Mouse (Mus musculus) neural tube, embryonic 11.5 days (tissue): ENCODE data around the gene Ccl25. TPM values are rescaled to one million over a fixed set of nuclear protein-coding genes. Genes with fewer than 3 reads are reported as not detected.
"Not testable (repeated sequence)": the region's sequence is repeated elsewhere in the genome, so short reads cannot be mapped to it uniquely, and the experiment has no call there.

Experiments used
- ATAC-seq: fragments of 200-750 bp; cut with Nextera tagmentation; 2 replicates; pipeline ENCODE4 v1.8.0; 2017; ENCODE audit warnings: moderate number of reproducible peaks, mild to moderate bottlenecking, moderate TSS enrichment, moderate library complexity; ENCODE audit not compliant: insufficient read depth, low FRiP score, low TSS enrichment
- DNase-seq: peaks from one replicate; pipeline ENCODE4 v3.0.0-alpha.2; 2015; ENCODE audit warnings: low spot score
- H3K27ac ChIP-seq: fragments of 300-500 bp; sonication (generic); 2 replicates; pipeline ENCODE4 v1.5.1; 2014; ENCODE audit warnings: low read depth, mild to moderate bottlenecking, low read length
- H3K27me3 ChIP-seq: fragments of 300-500 bp; sonication (generic); 2 replicates; pipeline ENCODE4 v1.6.1; 2014; ENCODE audit warnings: mild to moderate bottlenecking, low read length, mixed read lengths; ENCODE audit not compliant: control insufficient read depth, insufficient read depth
- H3K36me3 ChIP-seq: fragments of 300-500 bp; sonication (generic); 2 replicates; pipeline ENCODE4 v1.6.1; 2014; ENCODE audit warnings: mild to moderate bottlenecking, low read length, moderate library complexity, mixed read lengths; ENCODE audit not compliant: control insufficient read depth, insufficient read depth
- H3K4me1 ChIP-seq: fragments of 300-500 bp; sonication (generic); 2 replicates; pipeline ENCODE4 v1.6.1; 2014; ENCODE audit warnings: low read length, mixed read lengths; ENCODE audit not compliant: control insufficient read depth, insufficient read depth
- H3K4me2 ChIP-seq: fragments of 300-500 bp; sonication (generic); 2 replicates; pipeline ENCODE4 v1.6.1; 2014; ENCODE audit warnings: low read depth, mild to moderate bottlenecking, moderate library complexity
- H3K4me3 ChIP-seq: fragments of 300-500 bp; sonication (generic); 2 replicates; pipeline ENCODE4 v1.5.1; 2014; ENCODE audit warnings: low read depth, low read length
- H3K9ac ChIP-seq: fragments of 300-500 bp; sonication (generic); 2 replicates; pipeline ENCODE4 v1.6.1; 2014; ENCODE audit warnings: mild to moderate bottlenecking, low read length
- H3K9me3 ChIP-seq: fragments of 300-500 bp; sonication (generic); 2 replicates; pipeline ENCODE4 v1.6.1; 2016; ENCODE audit warnings: low read length; ENCODE audit not compliant: control insufficient read depth
- WGBS: fragments of 180-500 bp; shearing (Covaris S2); extraction: QIAGEN DNeasy Blood & Tissue Kit; methylation state at CpG from one replicate; pipeline ENCODE4 v1.1.7; 2014; 5-methylcytosine and 5-hydroxymethylcytosine counted together
- polyA plus RNA-seq: library from polyadenylated mRNA; unstranded; fragments of >200 nt; fragmentation: Nextera tagmentation; extraction: Ambion mirVana; gene quantifications from 2 replicates; pipeline ENCODE4 v1.2.1, GENCODE M21; 2014

The Ccl25 gene
- polyA plus RNA-seq, 1 experiment from 2014 or later: 15.8 TPM

DNA sequence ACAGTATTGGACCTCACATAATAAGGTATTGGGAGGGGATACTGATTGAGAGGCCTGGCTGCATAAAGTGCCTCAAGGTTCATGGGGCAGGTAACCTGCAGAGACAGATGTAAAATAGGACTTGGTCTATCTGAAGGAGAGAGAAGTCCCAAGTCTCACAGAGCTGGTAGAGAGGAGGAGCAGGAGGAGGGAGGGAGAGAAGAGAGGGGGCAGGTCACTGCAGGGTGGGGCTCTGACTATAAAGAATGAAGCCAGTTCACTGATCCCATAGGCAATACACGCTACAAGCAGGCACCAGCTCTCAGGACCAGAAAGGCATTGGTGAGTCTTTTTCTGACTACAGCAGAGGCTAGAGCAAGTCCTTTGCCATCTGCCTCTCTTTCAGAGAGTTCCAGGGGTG is 24.3 kb downstream of the Ccl25 start:
- no peaks in the 10 kb centered on the region for H3K27me3 ChIP-seq
- H3K9ac ChIP-seq: no peak overlapping the region
- H3K36me3 ChIP-seq: no peaks in the 10 kb centered on the region
- no peak overlapping the region for H3K4me3 ChIP-seq
- ATAC-seq: no peak
- WGBS: 75% methylated on average over 1 of the region's 1 CpGs
- H3K4me1 ChIP-seq: no peaks in the 10 kb centered on the region
- H3K4me2 ChIP-seq: no peak overlapping the region
- no peak overlapping the region for H3K27ac ChIP-seq
- DNase-seq: no peak
- H3K9me3 ChIP-seq: no peaks in the 10 kb centered on the region

DNA sequence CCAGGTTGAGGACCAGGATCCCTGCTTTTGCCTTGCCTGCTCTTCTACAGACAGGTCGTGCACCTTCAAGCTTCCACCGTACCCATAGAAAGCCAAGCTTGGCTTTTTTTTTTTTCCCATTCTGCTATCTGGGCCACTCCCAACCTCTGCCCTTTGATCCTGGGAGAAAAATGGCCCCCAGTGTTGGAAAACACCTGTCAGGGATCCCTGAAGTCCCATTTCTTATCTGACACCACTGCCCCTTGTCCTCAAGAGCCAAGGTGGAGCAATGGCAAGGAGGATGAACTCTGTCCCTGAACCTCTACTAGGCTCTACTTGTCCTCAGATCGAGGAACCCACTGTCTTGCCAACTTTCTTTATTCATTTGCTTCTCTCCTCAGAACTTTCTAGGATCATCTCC is 25.6 kb downstream of the Ccl25 start:
- Histone ChIP-seq H3K4me1 (no peaks in the 10 kb centered on the region), H3K4me2 (no peak overlapping the region), H3K4me3 (no peak overlapping the region), H3K36me3 (no peaks in the 10 kb centered on the region), H3K9me3 (no peaks in the 10 kb centered on the region), H3K27me3 (no peaks in the 10 kb centered on the region), H3K9ac (no peak overlapping the region), H3K27ac (no peak overlapping the region)
- 86% methylated on average over 3 of the region's 3 CpGs for WGBS
- ATAC-seq: no peak
- DNase-seq: no peak

DNA sequence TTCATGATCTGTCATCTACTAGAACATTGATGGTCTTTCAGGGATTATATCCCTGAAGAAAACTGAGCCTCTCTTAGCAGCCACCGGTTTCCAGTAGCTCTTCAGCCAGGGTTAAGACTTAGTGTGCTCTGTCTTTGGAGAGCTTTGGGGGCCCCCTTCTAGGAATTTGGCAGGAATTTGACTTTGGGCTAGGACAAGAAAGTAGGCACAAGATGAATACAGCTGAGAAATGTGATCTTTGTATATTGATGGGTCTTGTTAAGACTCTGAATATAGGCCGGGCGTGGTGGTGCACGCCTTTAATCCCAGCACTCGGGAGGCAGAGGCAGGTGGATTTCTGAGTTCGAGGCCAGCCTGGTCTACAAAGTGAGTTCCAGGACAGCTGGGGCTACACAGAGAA is 27.6 kb downstream of the Ccl25 start:
- DNase-seq, H3K9me3 ChIP-seq, ATAC-seq, H3K27ac ChIP-seq, H3K36me3 ChIP-seq, H3K4me1 ChIP-seq, H3K27me3 ChIP-seq, H3K9ac ChIP-seq, H3K4me2 ChIP-seq, H3K4me3 ChIP-seq: not testable (repeated sequence)
- 88% methylated on average over 6 of the region's 6 CpGs for WGBS

DNA sequence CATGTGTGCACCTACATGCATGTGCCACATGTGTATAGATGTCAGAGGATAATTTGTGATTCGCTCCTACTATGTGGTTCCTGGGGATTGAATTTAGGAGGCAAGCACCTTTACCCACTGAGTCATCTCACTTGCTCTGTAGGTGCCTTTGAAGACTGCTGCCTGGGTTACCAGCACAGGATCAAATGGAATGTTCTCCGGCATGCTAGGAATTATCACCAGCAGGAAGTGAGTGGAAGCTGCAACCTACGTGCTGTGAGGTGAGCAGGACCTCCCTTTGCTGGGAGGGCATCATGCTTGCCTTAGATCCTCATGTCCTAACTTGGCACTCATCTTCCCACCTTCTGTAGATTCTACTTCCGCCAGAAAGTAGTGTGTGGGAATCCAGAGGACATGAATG is 28.7 kb downstream of the Ccl25 start:
- H3K27ac ChIP-seq: no peak overlapping the region
- DNase-seq (no peak), ATAC-seq (no peak)
- no peaks in the 10 kb centered on the region for H3K36me3 ChIP-seq
- no peaks in the 10 kb centered on the region for H3K4me1 ChIP-seq
- H3K9ac ChIP-seq: no peak overlapping the region
- H3K27me3 ChIP-seq: no peaks in the 10 kb centered on the region
- no peak overlapping the region for H3K4me2 ChIP-seq
- WGBS: 82% methylated on average over 4 of the region's 4 CpGs
- no peaks in the 10 kb centered on the region for H3K9me3 ChIP-seq
- no peak overlapping the region for H3K4me3 ChIP-seq

DNA sequence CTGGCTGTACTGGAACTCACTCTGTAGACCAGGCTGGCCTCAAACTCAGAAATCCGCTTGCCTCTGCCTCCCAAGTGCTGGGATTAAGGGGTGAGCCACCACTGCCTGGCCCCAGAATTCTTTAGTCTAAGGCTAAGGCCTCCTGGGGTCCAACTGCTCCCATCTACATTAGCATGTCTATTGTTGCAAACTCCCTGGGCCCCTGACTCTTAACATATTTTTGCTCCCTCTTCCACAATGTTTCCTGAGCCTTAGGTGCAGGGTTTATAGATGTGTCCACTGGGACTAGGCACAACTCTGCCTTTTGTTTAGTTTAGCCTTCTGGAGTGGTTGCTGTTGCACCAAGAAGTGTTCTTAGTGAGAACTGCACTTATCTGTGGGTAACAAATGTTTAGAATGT is 29.5 kb downstream of the Ccl25 start:
- Histone ChIP-seq H3K4me3 (no peak overlapping the region), H3K27me3 (no peaks in the 10 kb centered on the region), H3K9me3 (no peaks in the 10 kb centered on the region), H3K9ac (no peak overlapping the region), H3K4me2 (no peak overlapping the region), H3K27ac (no peak overlapping the region), H3K36me3 (no peaks in the 10 kb centered on the region), H3K4me1 (no peaks in the 10 kb centered on the region)
- 91% methylated on average over 1 of the region's 1 CpGs for WGBS
- ATAC-seq: no peak
- no peak for DNase-seq

DNA sequence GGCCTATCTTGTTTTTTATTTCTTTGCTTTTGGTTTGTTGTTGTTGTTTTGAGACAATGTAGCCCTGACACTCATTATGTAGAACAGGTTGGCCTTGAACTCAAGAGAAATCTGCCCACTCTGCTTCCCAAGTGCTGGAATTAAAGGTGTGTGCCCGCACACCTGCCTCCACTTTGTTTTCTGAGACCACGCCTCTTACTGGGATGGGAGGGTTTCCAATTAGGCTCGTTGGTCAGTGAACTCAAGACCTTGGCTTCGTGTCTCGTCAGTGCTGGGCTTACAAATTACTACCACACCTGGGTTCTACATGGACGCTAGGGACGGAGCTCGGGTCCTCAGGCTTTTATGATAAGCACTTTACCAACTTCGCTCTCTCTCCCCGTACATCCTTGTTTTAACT is 30.4 kb downstream of the Ccl25 start:
- H3K4me3 ChIP-seq: no peak overlapping the region
- H3K9me3 ChIP-seq: no peaks in the 10 kb centered on the region
- H3K4me2 ChIP-seq: no peak overlapping the region
- H3K27ac ChIP-seq: no peak overlapping the region
- H3K27me3 ChIP-seq: no peaks in the 10 kb centered on the region
- DNase-seq (no peak), ATAC-seq (no peak)
- no peaks in the 10 kb centered on the region for H3K36me3 ChIP-seq
- H3K9ac ChIP-seq: no peak overlapping the region
- H3K4me1 ChIP-seq: no peaks in the 10 kb centered on the region
- WGBS: 92% methylated on average over 10 of the region's 10 CpGs

DNA sequence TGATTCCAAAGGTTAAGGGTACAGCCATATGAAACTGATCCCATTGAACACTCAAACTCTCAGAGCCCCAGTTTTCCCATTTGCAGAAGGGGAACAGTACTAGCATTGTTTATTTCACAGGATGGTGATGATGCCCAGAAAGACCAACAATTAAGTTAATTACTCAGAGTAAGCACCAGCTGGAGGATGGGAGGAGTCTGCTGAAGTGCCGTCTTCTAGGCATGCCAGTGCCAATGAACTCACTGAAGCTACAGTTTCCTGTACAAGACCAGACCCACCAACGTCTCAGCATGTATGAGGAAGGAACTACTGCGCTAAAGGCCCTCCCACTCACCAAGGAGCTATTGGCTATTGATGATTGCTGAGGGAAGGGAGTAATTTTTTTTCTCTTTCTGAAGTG is 34.4 kb downstream of the Ccl25 start:
- DNase-seq (no peak), ATAC-seq (no peak)
- H3K27me3 ChIP-seq: no peaks in the 10 kb centered on the region
- H3K4me3 ChIP-seq: no peak overlapping the region
- H3K36me3 ChIP-seq: no peaks in the 10 kb centered on the region
- no peaks in the 10 kb centered on the region for H3K9me3 ChIP-seq
- no peak overlapping the region for H3K9ac ChIP-seq
- H3K4me1 ChIP-seq: no peaks in the 10 kb centered on the region
- H3K27ac ChIP-seq: no peak overlapping the region
- 81% methylated on average over 3 of the region's 3 CpGs for WGBS
- H3K4me2 ChIP-seq: no peak overlapping the region

DNA sequence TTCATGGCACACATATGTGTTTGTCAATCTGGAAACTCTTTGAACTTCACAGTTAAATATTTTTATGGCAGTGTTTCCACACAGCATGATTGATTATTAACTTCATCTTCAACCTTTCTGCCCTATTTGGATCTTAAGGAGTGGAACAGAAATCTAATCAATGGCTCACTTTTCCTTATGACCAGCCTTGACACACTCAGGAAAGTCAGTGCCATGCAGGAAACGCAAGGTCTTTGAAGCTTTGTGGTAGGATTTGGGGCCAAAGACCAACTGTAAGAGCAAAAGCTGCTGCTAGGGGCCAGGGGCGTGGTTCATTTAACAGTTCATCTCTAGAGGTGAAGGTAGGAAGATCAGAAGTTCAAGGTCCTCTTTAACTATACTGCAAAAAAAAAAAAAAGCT is 35.9 kb downstream of the Ccl25 start:
- Histone ChIP-seq H3K4me3 (no peak overlapping the region), H3K27me3 (no peaks in the 10 kb centered on the region), H3K4me1 (no peaks in the 10 kb centered on the region), H3K9me3 (no peaks in the 10 kb centered on the region), H3K27ac (no peak overlapping the region), H3K9ac (no peak overlapping the region), H3K4me2 (no peak overlapping the region), H3K36me3 (no peaks in the 10 kb centered on the region)
- WGBS: 85% methylated on average over 2 of the region's 2 CpGs
- DNase-seq: no peak
- no peak for ATAC-seq

DNA sequence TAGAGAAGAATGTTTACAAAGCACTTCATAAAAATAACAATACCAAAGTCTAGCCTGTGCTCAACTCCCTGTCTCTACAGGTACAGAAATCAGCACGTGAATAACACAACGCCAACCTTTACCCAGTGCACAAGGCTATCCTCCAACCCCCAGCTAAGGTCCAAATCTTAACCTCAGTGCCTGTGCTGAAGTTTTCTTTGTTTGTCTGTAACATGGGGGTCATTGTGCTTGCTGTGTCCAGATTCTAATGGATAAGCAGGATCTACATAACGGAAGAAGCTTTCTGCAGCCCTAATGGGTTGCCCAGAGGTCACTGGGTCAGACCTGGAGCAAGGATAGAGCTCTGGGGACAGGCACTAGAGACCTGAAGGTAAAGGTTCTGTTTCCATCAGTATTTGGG is 41.2 kb downstream of the Ccl25 start:
- Histone ChIP-seq H3K36me3 (no peaks in the 10 kb centered on the region), H3K27me3 (no peaks in the 10 kb centered on the region), H3K9ac (no peak overlapping the region), H3K4me3 (no peak overlapping the region), H3K27ac (no peak overlapping the region), H3K4me2 (no peak overlapping the region), H3K9me3 (no peaks in the 10 kb centered on the region), H3K4me1 (no peaks in the 10 kb centered on the region)
- WGBS: 87% methylated on average over 3 of the region's 3 CpGs
- ATAC-seq: no peak
- no peak for DNase-seq
